Mouse (Mus musculus) hindlimb bud, embryonic 11.5 days (tissue): Measurements from ENCODE around the gene Eif4a2.

Experiments
- DNase-seq: peaks from one replicate; pipeline ENCODE4 v3.0.0-alpha.2; 2012; ENCODE audit warnings: low read depth, low spot score; ENCODE audit errors: extremely low spot score

Gene Eif4a2

DNA sequence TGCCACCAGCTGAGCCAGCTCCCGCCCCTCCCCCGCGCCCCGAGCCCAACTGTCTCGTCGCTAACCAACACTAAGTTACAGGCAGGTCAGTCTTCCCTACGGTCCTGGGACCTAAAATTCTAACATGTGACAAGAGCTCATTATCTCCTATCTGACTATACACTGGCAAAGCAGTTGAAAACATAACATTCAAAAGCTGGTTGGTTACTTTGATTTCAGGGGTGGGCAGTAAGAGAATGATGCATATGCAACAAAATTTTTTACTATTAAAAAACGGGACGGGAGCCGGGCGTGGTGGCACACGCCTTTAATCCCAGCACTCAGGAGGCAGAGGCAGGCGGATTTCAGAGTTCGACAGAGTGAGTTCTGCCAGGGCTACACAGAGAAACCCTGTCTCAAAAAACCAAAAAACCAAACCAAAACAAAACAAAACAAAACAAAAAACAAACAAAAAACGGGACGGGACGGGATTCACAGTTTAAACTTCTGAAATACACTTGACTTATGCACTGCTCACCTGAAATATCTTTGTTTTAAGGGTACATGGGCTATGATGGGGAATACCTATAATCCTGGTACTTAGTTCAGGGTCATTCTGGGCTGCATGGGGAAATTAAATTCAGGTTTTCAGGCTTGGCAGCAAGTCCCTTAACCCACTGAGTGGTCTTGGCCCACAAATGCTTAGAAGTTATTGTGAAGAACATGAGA is 4.1 kb upstream of the Eif4a2 start:
- DNase-seq, result no peak

DNA sequence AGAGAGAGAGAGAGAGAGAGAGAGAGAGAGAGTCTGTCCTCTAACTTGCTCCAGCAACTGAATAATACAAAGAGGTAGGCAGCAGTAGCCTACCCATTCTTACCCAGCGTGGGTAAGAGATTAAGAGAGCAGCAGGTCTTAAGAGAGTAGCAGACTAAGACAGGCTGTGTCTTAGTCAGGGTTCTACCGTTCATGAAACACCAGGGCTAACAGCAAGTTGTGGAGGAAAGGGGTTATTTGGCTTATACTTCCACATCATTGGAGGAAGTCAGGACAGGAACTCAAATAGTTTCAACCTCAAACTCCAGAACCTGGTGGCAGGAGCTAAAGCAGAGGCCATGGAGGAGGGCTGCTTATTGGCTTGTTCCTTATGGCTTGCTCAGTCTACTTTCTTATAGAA is 3.4 kb upstream of the Eif4a2 start:
- no peak for DNase-seq

DNA sequence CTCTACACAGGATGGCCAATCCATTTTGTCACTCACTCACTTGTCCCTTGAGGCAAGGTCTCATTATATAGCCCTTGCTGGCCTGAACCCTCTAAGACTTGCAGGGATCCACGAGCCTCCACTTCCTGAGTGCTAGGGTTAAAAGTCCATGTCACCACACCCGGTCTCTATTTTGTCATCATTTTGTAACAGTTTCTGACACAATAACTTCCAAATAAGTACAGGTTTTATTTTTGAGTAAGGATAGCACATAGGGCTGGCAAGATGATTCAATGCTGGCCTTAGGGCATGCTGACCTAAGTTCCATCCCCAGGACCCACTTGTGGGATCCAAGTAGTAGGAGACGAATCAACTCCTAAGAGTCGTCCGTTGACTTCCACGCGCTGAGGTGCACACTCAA is 1.1 kb upstream of the Eif4a2 start:
- no peak for DNase-seq

DNA sequence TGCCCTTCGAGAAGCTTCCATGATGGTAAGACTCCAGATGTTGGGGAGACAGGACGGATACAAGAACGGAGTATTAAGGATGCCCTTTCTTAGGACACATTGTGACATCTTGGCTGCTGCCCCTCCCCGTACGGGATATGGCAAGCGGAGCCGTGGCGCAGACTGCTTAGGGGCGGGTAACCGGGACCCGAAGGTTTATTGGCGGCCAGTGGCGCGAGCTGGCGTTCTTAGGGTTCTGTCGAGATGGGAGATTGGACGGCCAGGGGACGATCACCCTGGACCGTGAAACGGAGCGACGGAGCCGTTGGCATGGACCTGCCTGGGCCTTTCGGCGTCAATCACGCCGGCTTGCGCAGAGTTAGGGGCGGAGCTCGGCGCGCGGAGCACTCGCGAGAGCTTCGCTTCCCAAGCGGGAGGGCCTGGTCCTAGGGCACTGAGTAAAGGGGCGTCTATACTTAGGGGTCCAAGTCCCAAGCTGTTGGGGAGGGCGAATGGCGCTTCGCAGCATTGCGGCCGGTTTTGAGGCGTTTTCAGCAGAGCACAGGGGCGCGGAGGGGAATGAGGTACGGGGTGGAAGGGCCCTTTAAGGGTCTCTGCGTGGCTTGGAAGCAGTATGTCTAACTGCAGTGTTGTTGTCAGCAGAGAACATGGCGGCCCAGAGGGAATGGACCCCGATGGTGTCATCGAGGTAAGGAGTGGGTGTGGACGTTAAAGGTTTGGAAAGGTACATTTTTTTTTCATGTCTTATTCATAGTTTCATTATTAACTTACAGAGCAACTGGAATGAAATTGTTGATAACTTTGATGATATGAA is 909 bp downstream of the Eif4a2 start:
- no peak for DNase-seq

DNA sequence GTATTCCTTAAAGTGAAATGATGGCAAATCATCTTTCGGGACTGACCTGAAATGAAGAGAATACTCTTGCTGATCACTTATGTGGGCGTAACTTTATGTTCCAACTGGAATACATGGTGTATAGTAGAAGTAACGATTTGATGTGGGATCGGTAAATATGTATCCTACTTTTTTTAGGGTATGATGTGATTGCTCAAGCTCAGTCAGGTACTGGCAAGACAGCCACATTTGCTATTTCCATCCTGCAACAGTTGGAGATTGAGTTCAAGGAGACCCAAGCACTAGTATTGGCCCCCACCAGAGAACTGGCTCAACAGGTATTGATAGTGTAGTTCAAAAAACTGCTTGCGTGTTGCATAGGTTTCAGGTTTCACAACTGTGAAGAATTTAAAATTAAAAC is 1.7 kb downstream of the Eif4a2 start:
- no peak for DNase-seq

DNA sequence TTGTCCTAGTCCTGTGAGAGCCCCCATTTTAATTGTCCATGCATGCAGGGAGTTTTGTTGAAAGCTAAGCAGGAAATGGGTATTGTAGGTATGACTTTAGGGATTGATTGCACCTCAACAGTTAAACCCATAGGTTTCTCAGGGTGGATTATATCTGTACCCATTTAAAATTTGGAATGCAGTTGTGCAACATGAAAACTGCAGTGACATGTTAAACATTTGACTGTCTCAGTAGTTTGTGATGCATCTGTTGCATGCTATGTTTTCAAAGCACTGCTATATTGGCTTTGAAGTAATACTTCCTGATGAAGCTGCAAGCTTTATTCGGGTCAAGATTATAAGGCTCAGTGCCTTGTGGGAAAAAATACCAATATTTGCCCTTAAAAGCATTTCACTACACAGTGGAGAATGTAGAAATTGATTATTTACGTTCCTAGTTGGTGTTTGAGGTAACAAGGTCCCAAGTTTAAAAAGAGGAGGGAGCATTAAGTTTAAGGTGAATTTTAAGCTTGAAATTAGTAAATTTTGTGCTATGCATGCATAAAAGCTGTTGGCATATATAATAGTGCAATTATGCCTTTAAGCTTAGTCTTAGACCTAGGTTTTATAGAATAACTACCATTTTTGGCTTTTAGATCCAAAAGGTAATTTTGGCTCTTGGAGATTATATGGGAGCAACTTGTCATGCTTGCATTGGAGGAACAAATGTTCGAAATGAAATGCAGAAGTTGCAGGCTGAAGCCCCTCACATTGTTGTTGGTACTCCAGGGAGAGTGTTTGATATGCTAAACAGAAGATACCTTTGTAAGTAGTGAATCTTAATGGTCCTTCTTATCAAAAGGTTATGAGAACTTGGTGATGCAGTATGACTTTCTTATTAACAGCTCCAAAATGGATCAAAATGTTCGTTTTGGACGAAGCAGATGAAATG is 2.4 kb downstream of the Eif4a2 start:
- DNase-seq, result no peak

DNA sequence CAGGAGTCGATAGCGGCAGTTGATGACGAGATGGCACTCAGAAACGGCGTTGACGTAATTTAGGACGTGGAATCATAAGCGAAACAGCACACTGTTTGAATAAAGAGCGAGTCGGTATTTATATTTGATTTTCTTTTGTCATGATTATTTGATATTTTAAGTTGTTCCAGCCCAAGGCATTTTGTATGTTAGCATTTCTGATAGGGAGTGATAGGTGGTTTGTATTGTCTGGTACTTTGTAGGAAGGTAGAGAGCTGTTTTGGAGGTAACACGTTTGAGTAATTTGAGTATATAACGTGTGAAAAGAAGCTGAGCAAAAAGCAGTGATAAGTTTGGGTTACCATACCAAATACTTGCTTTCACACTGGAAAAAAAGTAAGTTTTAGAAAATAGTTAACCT is 5.1 kb downstream of the Eif4a2 start:
- no peak for DNase-seq

DNA sequence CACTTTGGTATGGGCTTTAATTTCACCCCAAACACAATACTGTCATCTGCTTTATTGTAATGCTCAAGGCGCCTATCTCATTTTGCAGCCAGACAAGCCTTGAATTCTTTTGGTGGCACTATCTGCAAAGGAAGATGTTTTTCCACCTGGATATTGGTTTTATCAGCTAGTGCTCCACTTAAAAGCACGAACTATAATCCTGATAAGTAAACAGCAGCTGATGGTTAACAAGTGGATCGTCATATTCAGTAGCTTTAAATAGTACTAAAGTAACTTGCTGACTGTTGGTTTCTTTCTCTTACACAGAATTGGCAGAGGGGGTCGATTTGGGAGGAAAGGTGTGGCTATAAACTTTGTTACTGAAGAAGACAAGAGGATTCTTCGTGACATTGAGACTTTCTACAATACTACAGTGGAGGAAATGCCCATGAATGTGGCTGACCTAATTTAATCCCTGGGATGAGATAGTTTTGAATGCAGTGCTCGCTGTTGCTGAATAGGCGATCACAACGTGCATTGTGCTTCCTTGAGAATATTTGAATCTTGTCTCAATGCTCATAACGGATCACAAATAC is 5.7 kb downstream of the Eif4a2 start:
- no peak for DNase-seq

DNA sequence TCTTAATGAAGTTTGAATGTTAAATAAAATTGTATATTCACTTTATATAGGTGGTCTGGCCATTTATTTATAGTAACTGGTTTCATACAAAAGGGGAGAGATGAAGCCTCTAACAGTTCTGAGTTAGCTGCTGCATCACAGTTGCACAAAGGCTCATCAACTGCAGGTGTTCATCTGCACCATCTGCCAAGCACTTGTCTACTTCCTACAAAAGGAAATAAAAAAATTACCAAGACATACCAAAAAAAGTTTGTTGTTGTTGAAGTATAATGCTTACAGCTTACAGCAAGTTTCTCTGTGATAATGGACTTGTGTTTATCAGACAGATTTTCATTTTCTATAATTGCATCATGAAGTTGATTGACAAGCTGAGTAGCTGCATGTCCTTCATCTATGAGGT is 6.7 kb downstream of the Eif4a2 start:
- no peak for DNase-seq

DNA sequence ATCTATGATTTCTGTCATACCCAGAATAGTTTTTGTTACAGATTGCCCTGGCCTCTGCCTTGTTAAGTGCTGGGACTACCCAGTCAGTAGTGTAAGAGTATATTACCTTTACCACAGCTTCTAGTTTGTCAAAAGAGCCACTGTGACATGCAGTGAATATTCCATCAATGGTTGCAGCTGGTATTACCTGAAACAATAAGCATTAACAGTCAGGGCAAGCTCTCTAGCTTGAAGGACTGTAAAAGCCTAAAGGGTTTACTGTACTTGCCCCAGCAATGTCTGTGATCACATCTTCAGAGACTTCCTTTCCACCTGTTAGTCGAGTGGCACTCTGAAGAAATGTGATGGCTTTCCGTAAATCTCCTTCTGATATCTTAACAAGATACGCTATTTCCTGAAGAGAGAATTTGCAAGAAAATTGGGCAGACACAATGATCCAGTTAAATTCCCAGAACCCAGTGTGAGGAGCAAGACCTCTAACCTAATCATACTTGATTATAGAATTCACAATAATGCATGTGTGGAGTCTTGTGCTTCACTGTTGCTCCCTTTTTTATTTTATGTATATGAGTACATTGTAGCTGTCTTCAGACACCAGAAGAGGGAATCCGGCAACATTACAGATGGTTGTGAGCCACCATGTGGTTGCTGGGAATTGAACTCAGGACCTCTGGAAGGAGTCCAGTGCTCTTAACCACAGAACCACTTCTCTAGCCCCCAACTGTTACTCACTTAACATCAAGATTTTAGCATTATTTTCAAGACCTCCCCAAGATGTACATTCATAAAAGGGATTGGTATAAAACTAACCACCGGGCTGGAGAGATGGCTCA is 7.3 kb downstream of the Eif4a2 start:
- DNase-seq, result no peak

DNA sequence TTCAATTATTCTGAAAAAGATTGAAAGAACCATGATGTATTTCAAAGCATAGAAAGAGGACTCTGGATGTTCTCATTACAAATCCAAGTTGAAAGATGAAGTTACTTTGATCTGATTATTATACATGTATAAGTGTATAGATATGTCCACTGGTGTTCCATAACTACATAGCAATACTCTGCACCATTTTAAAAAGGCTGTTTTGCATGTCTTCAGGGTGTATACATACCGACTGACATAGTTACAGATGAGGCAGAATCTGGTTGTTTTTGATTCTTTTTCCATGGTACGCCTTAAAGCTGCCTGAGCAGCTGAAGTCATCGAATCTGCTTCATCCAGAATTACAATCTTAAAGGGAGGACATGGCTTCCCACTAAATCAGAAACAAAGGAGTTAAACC is 8.2 kb downstream of the Eif4a2 start:
- no peak for DNase-seq

DNA sequence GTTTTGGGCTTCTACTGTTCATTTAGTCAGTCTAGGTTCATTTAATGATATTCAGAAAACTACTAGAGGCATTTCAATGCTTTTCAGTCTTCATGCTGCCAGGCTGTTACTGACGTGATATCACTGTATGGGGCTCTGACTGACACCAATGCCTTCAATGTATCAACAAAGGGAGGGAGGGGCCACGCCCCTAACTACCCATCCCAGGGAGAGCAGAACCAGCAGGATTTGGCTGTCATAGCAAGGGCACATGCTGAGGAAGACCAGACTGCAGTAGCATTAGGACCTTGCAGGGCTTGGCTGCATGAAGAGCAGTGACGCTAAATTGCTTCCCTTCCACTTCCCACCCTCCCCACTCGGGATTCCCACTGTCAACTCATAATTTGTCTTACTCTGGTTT is 9.9 kb downstream of the Eif4a2 start:
- DNase-seq, result no peak

DNA sequence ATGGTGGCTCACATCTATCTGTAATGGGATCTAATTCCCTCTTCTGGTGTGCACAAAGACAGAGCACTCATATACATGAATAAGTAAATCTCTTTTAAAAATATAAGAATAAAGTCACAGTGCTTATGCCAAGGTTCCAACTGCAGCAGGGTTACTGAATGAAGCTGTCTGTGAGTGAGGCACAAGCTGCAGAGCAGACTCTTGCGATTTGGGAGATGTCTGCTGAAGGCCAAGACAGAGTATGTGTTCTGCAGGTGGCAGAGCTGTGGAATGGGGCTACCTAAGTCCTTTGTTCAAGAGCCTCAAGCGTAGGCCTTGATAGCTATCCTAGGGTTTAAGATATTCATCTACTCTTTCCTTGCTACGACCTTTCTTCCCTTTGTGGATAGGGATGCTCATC is 15.2 kb downstream of the Eif4a2 start:
- no peak for DNase-seq

DNA sequence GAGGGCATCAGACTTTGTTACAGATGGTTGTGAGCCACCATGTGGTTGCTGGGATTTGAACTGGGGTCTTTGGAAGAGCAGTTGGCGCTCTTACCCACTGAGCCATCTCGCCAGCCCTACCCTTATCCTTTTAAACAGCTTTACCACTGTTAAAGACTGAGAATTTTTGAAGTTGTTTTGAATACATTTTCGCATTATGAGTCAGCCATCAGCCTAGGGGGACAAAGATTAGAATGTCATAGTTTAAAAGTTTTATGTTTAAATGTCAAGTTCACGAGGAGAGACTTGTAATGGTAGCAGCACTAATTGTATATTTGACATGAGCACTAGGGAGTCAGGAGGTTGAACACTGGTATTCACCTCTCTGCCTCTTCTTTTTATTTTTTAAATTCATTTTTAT is 15.9 kb downstream of the Eif4a2 start:
- no peak for DNase-seq

DNA sequence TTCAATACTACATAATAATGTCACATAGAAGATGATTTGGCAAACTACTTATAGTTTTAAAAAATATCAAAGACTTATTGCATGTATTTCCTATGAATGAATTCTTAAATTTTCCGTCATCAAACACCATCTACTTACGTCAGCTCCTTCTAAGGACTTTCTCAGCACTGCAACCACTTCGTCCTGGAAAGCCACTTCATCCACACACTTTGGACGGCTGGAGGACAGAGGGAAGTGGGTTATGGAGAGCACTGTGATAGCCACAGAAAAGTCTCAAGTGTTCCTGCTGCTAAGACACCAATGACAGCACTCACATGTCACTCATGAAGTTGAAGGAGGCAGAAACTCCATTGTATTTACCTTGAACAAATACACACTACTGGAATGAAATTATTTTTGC is 17.2 kb downstream of the Eif4a2 start:
- DNase-seq, result no peak

DNA sequence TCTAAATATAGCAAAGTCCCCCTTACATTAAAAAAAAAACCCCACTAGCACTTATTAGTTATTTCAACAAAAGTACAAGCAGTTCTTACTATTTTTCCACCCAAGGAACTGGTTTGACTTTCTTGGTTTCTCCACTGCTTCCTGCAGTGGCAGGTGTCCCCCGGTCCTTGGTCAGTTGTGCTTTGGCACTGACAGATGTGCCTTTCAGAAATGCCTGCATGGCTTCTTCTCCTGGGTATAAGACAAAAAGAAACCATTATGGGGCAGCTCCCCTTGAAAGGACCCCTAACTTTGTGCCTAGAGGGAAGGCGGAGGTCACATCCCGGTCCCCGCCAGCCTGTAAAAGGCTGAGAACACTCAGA is 20.0 kb downstream of the Eif4a2 start:
- DNase-seq, result no peak

DNA sequence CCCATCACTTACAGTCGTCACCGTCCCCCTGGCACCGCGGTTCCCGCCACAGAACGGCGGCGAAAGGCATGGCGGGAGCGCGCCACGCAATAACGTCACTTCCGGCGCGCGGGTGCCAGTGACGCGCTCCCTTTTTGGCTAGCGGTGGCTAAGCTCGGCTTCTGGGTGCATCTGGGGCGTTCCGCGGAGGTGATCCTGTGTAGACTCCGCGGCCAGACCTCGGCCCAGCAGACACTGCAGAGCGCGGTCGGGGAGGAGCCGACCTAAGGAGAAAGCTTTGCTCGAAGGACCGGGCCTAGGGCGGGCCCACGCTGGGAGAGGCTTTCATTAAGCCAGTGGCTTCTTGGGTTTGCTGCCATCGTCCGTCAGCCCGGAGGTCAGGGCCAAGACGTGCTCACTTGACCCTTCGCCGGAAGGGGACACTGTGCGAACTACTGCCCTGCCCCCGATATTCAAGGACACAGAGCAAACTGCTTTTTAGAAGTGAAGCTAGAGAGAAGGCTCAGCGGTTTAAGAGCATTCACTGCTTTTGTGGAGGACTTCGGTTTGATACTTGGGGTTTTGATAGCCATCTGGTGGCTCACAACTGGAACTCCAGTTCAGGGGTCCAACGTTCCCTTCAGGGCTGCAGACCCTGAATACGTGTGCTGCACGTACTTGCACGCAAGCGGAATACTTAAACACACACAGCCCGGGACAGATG is 20.6 kb downstream of the Eif4a2 start, which contains the start of gene Rfc4:
Gene Rfc4, minus strand, starts transcription at position 65 of the 703 bp plus-strand sequence.
- no peak for DNase-seq

DNA sequence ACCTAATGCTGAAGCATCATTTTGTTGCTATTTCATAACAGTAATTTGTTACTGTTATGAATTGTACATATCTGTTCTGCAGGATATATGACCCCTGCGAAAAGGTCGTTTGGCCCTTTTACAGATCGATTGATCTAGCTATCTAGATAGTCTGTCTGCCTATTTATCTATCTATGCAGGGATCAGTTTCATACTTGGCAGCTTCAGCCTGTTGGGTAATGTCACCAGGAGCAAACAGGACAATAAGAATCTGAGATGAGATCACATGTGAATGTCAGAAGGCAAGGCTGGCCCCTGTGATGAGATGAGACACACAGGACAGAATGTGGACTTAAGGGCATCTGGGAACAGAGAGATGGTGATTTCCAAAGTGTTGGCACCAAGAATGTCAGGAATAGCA is 23.1 kb downstream of the Eif4a2 start:
- no peak for DNase-seq

DNA sequence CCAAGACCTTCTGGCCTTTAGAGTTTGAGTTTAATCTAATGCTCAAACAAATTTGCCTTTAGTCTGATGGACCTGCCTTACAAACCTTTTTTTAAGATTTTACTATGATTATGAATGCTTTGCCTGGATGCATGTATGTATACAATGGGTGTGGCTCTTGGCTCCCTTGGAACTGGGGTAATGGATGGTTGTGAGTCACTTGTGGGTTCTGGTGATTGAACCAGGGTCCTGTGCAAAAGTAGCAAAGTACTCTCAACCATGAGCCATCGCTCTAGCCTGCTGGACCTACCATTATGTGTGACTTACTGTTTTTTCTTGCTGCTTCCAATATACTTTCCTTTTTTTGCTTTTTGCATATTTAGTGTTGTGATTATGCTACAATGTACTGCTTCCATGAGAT is 25.1 kb downstream of the Eif4a2 start:
- DNase-seq, result no peak
